Mouse (Mus musculus) erythroblast, embryonic 14.5 days (primary cell): ENCODE measurements around the gene Fam69b.

ENCODE experiments used
- GATA1 ChIP-seq: IDR thresholded peaks from 2 replicates; pipeline ENCODE4 v1.6.1; 2012; ENCODE audit warnings: low read length, inconsistent platforms, mixed read lengths
- TAL1 ChIP-seq: IDR thresholded peaks from 3 replicates; pipeline ENCODE4 v1.6.1; 2012; ENCODE audit warnings: low read length, inconsistent platforms, mixed read lengths

GRCm38 (mm10) chr2:26588573-26588972 is 39.7 kb upstream of the Fam69b start:
- TF ChIP-seq TAL1 (no peak), GATA1 (no peak)
